Mouse (Mus musculus): ENCODE measurements around the gene Snap29. TPM values are rescaled to one million over a fixed set of nuclear protein-coding genes. Genes with fewer than 3 reads are reported as not detected.

The Snap29 gene
- 40.5 and 42.5 TPM in 2 replicates for total RNA-seq (2014; rRNA removed)
- 14.5 and 16.2 TPM in 2 replicates for polyA plus RNA-seq (2015; fragmentation: Nextera tagmentation; extraction: Ambion mirVana)

- Histone ChIP-seq H3K9ac (replicated peaks; ENCODE audit: low read length, poor library complexity, severe bottlenecking) (peak within 1 kb of the TSS; percentile 81), H3K4me1 (ENCODE audit: insufficient read depth, low read length) (peaks cover 17% of the 10 kb centered on the region), H3K4me3 (ENCODE audit: low read depth, low read length) (peak within 1 kb of the TSS; percentile 82), H3K9me3 (ENCODE audit: low read length) (no peaks in the 10 kb centered on the region), H3K4me2 (ENCODE audit: low read depth, low read length, poor library complexity, severe bottlenecking) (peak within 1 kb of the TSS; percentile 65), H3K36me3 (ENCODE audit: insufficient read depth, low read length) (0 out of 2 replicates have a peak, but pooled peaks cover 4% of the 10 kb centered on the region), H3K27me3 (ENCODE audit: insufficient read depth, low read length) (no peaks in the 10 kb centered on the region), H3K27ac (ENCODE audit: low read depth, low read length) (peak within 1 kb of the TSS; percentile 91)
- TF ChIP-seq CTCF (IDR thresholded peaks at IDR 0.05) = no peak; the same call in 1 of the 2 replicates
- under 1% methylated on average over 54 of the region's 69 CpGs for WGBS
- ATAC-seq (ENCODE audit: low FRiP score) (peak; percentile 98), DNase-seq (ENCODE audit: low spot score) (peak; percentile 99)
Observed at GRCm38 (mm10) chr16:17405736-17406443, at the start of gene Snap29, which contains the start of gene Pi4ka. Snap29 (plus strand) TSS chr16:17405986. Pi4ka (minus strand) TSS chr16:17406314.

GRCm38 (mm10) chr16:17356031-17356430 is 49.8 kb upstream of the Snap29 start:
- DNase-seq (ENCODE audit: low spot score) (no peak), ATAC-seq (ENCODE audit: low FRiP score) (no peak)
- Histone ChIP-seq H3K9ac (replicated peaks; ENCODE audit: low read length, poor library complexity, severe bottlenecking) (no peak overlapping the region), H3K9me3 (ENCODE audit: low read length) (no peaks in the 10 kb centered on the region), H3K4me1 (ENCODE audit: insufficient read depth, low read length) (no peaks in the 10 kb centered on the region), H3K4me2 (ENCODE audit: low read depth, low read length, poor library complexity, severe bottlenecking) (no peak overlapping the region), H3K36me3 (ENCODE audit: insufficient read depth, low read length) (peaks cover 72% of the 10 kb centered on the region), H3K27ac (ENCODE audit: low read depth, low read length) (no peak overlapping the region), H3K4me3 (ENCODE audit: low read depth, low read length) (no peak overlapping the region), H3K27me3 (ENCODE audit: insufficient read depth, low read length) (no peaks in the 10 kb centered on the region)
- TF ChIP-seq CTCF (IDR thresholded peaks at IDR 0.05) = no peak
- WGBS = 91% methylated on average over 6 of the region's 6 CpGs

- H3K36me3 ChIP-seq (ENCODE audit: insufficient read depth, low read length) = peaks cover 60% of the 10 kb centered on the region
- H3K9ac ChIP-seq (replicated peaks; ENCODE audit: low read length, poor library complexity, severe bottlenecking) = no peak overlapping the region
- H3K27ac ChIP-seq (ENCODE audit: low read depth, low read length) = no peak overlapping the region
- 94% methylated on average over 4 of the region's 4 CpGs for WGBS
- no peak for ATAC-seq (ENCODE audit: low FRiP score)
- TF ChIP-seq CTCF (IDR thresholded peaks at IDR 0.05) = no peak
- H3K27me3 ChIP-seq (ENCODE audit: insufficient read depth, low read length) = no peaks in the 10 kb centered on the region
- H3K9me3 ChIP-seq (ENCODE audit: low read length) = no peaks in the 10 kb centered on the region
- no peaks in the 10 kb centered on the region for H3K4me1 ChIP-seq (ENCODE audit: insufficient read depth, low read length)
- H3K4me3 ChIP-seq (ENCODE audit: low read depth, low read length) = no peak overlapping the region
- no peak overlapping the region for H3K4me2 ChIP-seq (ENCODE audit: low read depth, low read length, poor library complexity, severe bottlenecking)
- no peak for DNase-seq (ENCODE audit: low spot score)
Observed at GRCm38 (mm10) chr16:17358787-17359186, 47.0 kb upstream of the Snap29 start.

GRCm38 (mm10) chr16:17382306-17382705 is 23.5 kb upstream of the Snap29 start:
- H3K27me3 ChIP-seq (ENCODE audit: insufficient read depth, low read length) = no peaks in the 10 kb centered on the region
- ATAC-seq (ENCODE audit: low FRiP score) = no peak
- H3K4me3 ChIP-seq (ENCODE audit: low read depth, low read length) = no peak overlapping the region
- no peak for DNase-seq (ENCODE audit: low spot score)
- TF ChIP-seq CTCF (IDR thresholded peaks at IDR 0.05) = no peak
- no peak overlapping the region for H3K27ac ChIP-seq (ENCODE audit: low read depth, low read length)
- 96% methylated on average over 4 of the region's 4 CpGs for WGBS
- no peaks in the 10 kb centered on the region for H3K4me1 ChIP-seq (ENCODE audit: insufficient read depth, low read length)
- no peaks in the 10 kb centered on the region for H3K9me3 ChIP-seq (ENCODE audit: low read length)
- no peak overlapping the region for H3K9ac ChIP-seq (replicated peaks; ENCODE audit: low read length, poor library complexity, severe bottlenecking)
- peaks cover 22% of the 10 kb centered on the region for H3K36me3 ChIP-seq (ENCODE audit: insufficient read depth, low read length)
- H3K4me2 ChIP-seq (ENCODE audit: low read depth, low read length, poor library complexity, severe bottlenecking) = no peak overlapping the region

- 93% methylated on average over 2 of the region's 2 CpGs for WGBS
- DNase-seq (ENCODE audit: low spot score) (no peak), ATAC-seq (ENCODE audit: low FRiP score) (no peak)
- H3K4me1 ChIP-seq (ENCODE audit: insufficient read depth, low read length) = no peaks in the 10 kb centered on the region
- peaks cover 20% of the 10 kb centered on the region for H3K36me3 ChIP-seq (ENCODE audit: insufficient read depth, low read length)
- no peaks in the 10 kb centered on the region for H3K27me3 ChIP-seq (ENCODE audit: insufficient read depth, low read length)
- no peak overlapping the region for H3K4me3 ChIP-seq (ENCODE audit: low read depth, low read length)
- H3K9me3 ChIP-seq (ENCODE audit: low read length) = no peaks in the 10 kb centered on the region
- H3K9ac ChIP-seq (replicated peaks; ENCODE audit: low read length, poor library complexity, severe bottlenecking) = no peak overlapping the region
- TF ChIP-seq CTCF (IDR thresholded peaks at IDR 0.05) = no peak
- H3K27ac ChIP-seq (ENCODE audit: low read depth, low read length) = no peak overlapping the region
- no peak overlapping the region for H3K4me2 ChIP-seq (ENCODE audit: low read depth, low read length, poor library complexity, severe bottlenecking)
Observed at GRCm38 (mm10) chr16:17383594-17384326, 22.0 kb upstream of the Snap29 start.

GRCm38 (mm10) chr16:17392784-17393183 is 13.0 kb upstream of the Snap29 start:
- ATAC-seq (ENCODE audit: low FRiP score) = no peak
- no peaks in the 10 kb centered on the region for H3K27me3 ChIP-seq (ENCODE audit: insufficient read depth, low read length)

More at GRCm38 (mm10) chr16:17392784-17393183, 13.0 kb upstream of the Snap29 start:
- no peak for DNase-seq (ENCODE audit: low spot score)
- no peak for TF ChIP-seq CTCF (IDR thresholded peaks at IDR 0.05)
- Histone ChIP-seq H3K36me3 (ENCODE audit: insufficient read depth, low read length) (peaks cover 5% of the 10 kb centered on the region; the same call in 1 of the 2 replicates), H3K4me3 (ENCODE audit: low read depth, low read length) (no peak overlapping the region), H3K27ac (ENCODE audit: low read depth, low read length) (no peak overlapping the region), H3K9me3 (ENCODE audit: low read length) (no peaks in the 10 kb centered on the region), H3K4me2 (ENCODE audit: low read depth, low read length, poor library complexity, severe bottlenecking) (no peak overlapping the region), H3K4me1 (ENCODE audit: insufficient read depth, low read length) (no peaks in the 10 kb centered on the region), H3K9ac (replicated peaks; ENCODE audit: low read length, poor library complexity, severe bottlenecking) (no peak overlapping the region)
- 79% methylated on average over 4 of the region's 4 CpGs for WGBS

Measured in midbrain, postnatal 0 days (tissue).